Mouse (Mus musculus) neural tube, embryonic 13.5 days (tissue): ENCODE data around the gene Adssl1. TPM values are rescaled to one million over a fixed set of nuclear protein-coding genes. Genes with fewer than 3 reads are reported as not detected.

Source experiments
- ATAC-seq: fragments of 200-750 bp; cut with Nextera tagmentation; 2 replicates; pipeline ENCODE4 v1.8.0; 2017; ENCODE audit warnings: low read depth, mild to moderate bottlenecking, moderate TSS enrichment, moderate library complexity
- H3K27ac ChIP-seq: fragments of 300-500 bp; sonication (generic); replicated peaks from 2 replicates; pipeline ENCODE4 v1.5.1; 2015; ENCODE audit warnings: moderate library complexity, mild to moderate bottlenecking, inconsistent platforms
- H3K27me3 ChIP-seq: fragments of 300-500 bp; sonication (generic); 2 replicates; pipeline ENCODE4 v1.6.1; 2015; ENCODE audit warnings: mild to moderate bottlenecking, inconsistent platforms
- H3K36me3 ChIP-seq: fragments of 300-500 bp; sonication (generic); 2 replicates; pipeline ENCODE4 v1.6.1; 2015; ENCODE audit warnings: mild to moderate bottlenecking, inconsistent platforms
- H3K4me1 ChIP-seq: fragments of 300-500 bp; sonication (generic); replicated peaks from 2 replicates; pipeline ENCODE4 v1.6.1; 2015; ENCODE audit warnings: inconsistent platforms
- H3K4me2 ChIP-seq: fragments of 300-500 bp; sonication (generic); 2 replicates; pipeline ENCODE4 v1.6.1; 2015; ENCODE audit warnings: inconsistent platforms, mild to moderate bottlenecking, moderate library complexity
- H3K4me3 ChIP-seq: fragments of 300-500 bp; sonication (generic); 2 replicates; pipeline ENCODE4 v1.5.1; 2015; ENCODE audit warnings: mild to moderate bottlenecking, inconsistent platforms
- H3K9ac ChIP-seq: fragments of 300-500 bp; sonication (generic); 2 replicates; pipeline ENCODE4 v1.6.1; 2015; ENCODE audit warnings: moderate library complexity, mild to moderate bottlenecking, inconsistent platforms
- H3K9me3 ChIP-seq: fragments of 300-500 bp; sonication (generic); 2 replicates; pipeline ENCODE4 v1.6.1; 2016; ENCODE audit warnings: inconsistent platforms
- WGBS: fragments of 180-500 bp; shearing (Covaris S2); methylation state at CpG from one replicate; pipeline ENCODE4 v1.1.7; 2015; 5-methylcytosine and 5-hydroxymethylcytosine counted together
- polyA plus RNA-seq: library from polyadenylated mRNA; unstranded; fragments of >200 nt; fragmentation: Nextera tagmentation; extraction: Ambion mirVana; gene quantifications from 2 replicates; pipeline ENCODE4 v1.2.1, GENCODE M21; 2015

The Adssl1 gene
- polyA plus RNA-seq, 1 experiment from 2014 or later: 3.2 TPM

GRCm38 (mm10) chr12:112648081-112648480, 28.2 kb downstream of the Adssl1 start:
- ATAC-seq: no peak
- peaks cover 28% of the 10 kb centered on the region for H3K4me1 ChIP-seq
- H3K27ac ChIP-seq: no peak overlapping the region
- H3K9me3 ChIP-seq: no peaks in the 10 kb centered on the region
- no peak overlapping the region for H3K9ac ChIP-seq
- WGBS: 98% methylated on average over 5 of the region's 5 CpGs
- no peak overlapping the region for H3K4me3 ChIP-seq
- H3K4me2 ChIP-seq: no peak overlapping the region
- H3K36me3 ChIP-seq: peaks cover 58% of the 10 kb centered on the region
- no peaks in the 10 kb centered on the region for H3K27me3 ChIP-seq

- Histone ChIP-seq H3K9me3 (no peaks in the 10 kb centered on the region), H3K36me3 (peaks cover 95% of the 10 kb centered on the region), H3K4me2 (no peak overlapping the region), H3K4me1 (peaks cover 13% of the 10 kb centered on the region), H3K4me3 (no peak overlapping the region), H3K27me3 (no peaks in the 10 kb centered on the region), H3K9ac (no peak overlapping the region), H3K27ac (no peak overlapping the region)
- 84% methylated on average over 5 of the region's 5 CpGs for WGBS
- no peak for ATAC-seq
Measured at GRCm38 (mm10) chr12:112651778-112652439, 32.1 kb downstream of the Adssl1 start.

- peak; percentile 51; the same call in 1 of the 2 replicates for ATAC-seq
- Histone ChIP-seq H3K27ac (no peak overlapping the region; the same call in 1 of the 2 replicates), H3K27me3 (no peaks in the 10 kb centered on the region), H3K9me3 (no peaks in the 10 kb centered on the region), H3K4me1 (peaks cover 12% of the 10 kb centered on the region), H3K4me3 (no peak overlapping the region), H3K4me2 (no peak overlapping the region), H3K9ac (no peak overlapping the region), H3K36me3 (peaks cover 96% of the 10 kb centered on the region)
- 48% methylated on average over 7 of the region's 7 CpGs for WGBS
Measured at GRCm38 (mm10) chr12:112653157-112653824, 33.4 kb downstream of the Adssl1 start.

GRCm38 (mm10) chr12:112654076-112654475, 34.2 kb downstream of the Adssl1 start:
- peaks cover 96% of the 10 kb centered on the region for H3K36me3 ChIP-seq
- ATAC-seq: no peak
- 83% methylated on average over 5 of the region's 5 CpGs for WGBS

GRCm38 (mm10) chr12:112658619-112659018, 38.8 kb downstream of the Adssl1 start:
- Histone ChIP-seq H3K4me1 (peaks cover 59% of the 10 kb centered on the region), H3K9ac (0 out of 2 replicates have a peak overlapping the region, but pooled peaks have one; percentile 5), H3K9me3 (no peaks in the 10 kb centered on the region), H3K4me3 (no peak overlapping the region), H3K27ac (0 out of 2 replicates have a peak overlapping the region, but pooled peaks have one; percentile 5), H3K36me3 (peaks cover 95% of the 10 kb centered on the region), H3K27me3 (no peaks in the 10 kb centered on the region), H3K4me2 (no peak overlapping the region)
- no peak for ATAC-seq
- 93% methylated on average over 7 of the region's 7 CpGs for WGBS

More at GRCm38 (mm10) chr12:112654076-112654475, 34.2 kb downstream of the Adssl1 start:
- Histone ChIP-seq H3K4me1 (peaks cover 19% of the 10 kb centered on the region), H3K9me3 (no peaks in the 10 kb centered on the region), H3K9ac (no peak overlapping the region), H3K4me3 (no peak overlapping the region), H3K27me3 (no peaks in the 10 kb centered on the region), H3K27ac (0 out of 2 replicates have a peak overlapping the region, but pooled peaks have one; percentile 11), H3K4me2 (no peak overlapping the region)

GRCm38 (mm10) chr12:112659109-112659508, 39.3 kb downstream of the Adssl1 start:
- H3K27ac ChIP-seq: 0 out of 2 replicates have a peak overlapping the region, but pooled peaks have one; percentile 5
- H3K36me3 ChIP-seq: peaks cover 90% of the 10 kb centered on the region
- 79% methylated on average over 6 of the region's 6 CpGs for WGBS
- H3K4me2 ChIP-seq: no peak overlapping the region
- H3K9me3 ChIP-seq: no peaks in the 10 kb centered on the region
- ATAC-seq: no peak
- H3K4me1 ChIP-seq: peaks cover 60% of the 10 kb centered on the region
- no peak overlapping the region for H3K4me3 ChIP-seq
- H3K27me3 ChIP-seq: no peaks in the 10 kb centered on the region
- no peak overlapping the region for H3K9ac ChIP-seq

- H3K9ac ChIP-seq: peak overlapping the region; percentile 48; the same call in 1 of the 2 replicates
- ATAC-seq: peak; percentile 19
Measured at GRCm38 (mm10) chr12:112660576-112661326, 40.9 kb downstream of the Adssl1 start.

GRCm38 (mm10) chr12:112661327-112661605, 41.4 kb downstream of the Adssl1 start:
- ATAC-seq: no peak
- no peak overlapping the region for H3K4me3 ChIP-seq
- peaks cover 73% of the 10 kb centered on the region for H3K36me3 ChIP-seq
- peaks cover 78% of the 10 kb centered on the region for H3K4me1 ChIP-seq
- H3K9me3 ChIP-seq: no peaks in the 10 kb centered on the region
- peak overlapping the region; percentile 48; the same call in 1 of the 2 replicates for H3K9ac ChIP-seq
- peak overlapping the region; percentile 96 for H3K27ac ChIP-seq
- H3K4me2 ChIP-seq: peak overlapping the region; percentile 30; the same call in 1 of the 2 replicates
- H3K27me3 ChIP-seq: no peaks in the 10 kb centered on the region
- WGBS: 79% methylated on average over 3 of the region's 3 CpGs

More at GRCm38 (mm10) chr12:112660576-112661326, 40.9 kb downstream of the Adssl1 start:
- no peaks in the 10 kb centered on the region for H3K27me3 ChIP-seq
- no peaks in the 10 kb centered on the region for H3K9me3 ChIP-seq
- peaks cover 73% of the 10 kb centered on the region for H3K4me1 ChIP-seq
- H3K4me2 ChIP-seq: peak overlapping the region; percentile 30
- H3K27ac ChIP-seq: peak overlapping the region; percentile 96
- WGBS: 33% methylated on average over 5 of the region's 5 CpGs
- H3K4me3 ChIP-seq: no peak overlapping the region
- H3K36me3 ChIP-seq: peaks cover 78% of the 10 kb centered on the region

- Histone ChIP-seq H3K4me1 (peaks cover 84% of the 10 kb centered on the region), H3K9ac (peak overlapping the region; percentile 13; the same call in 1 of the 2 replicates), H3K27ac (peak overlapping the region; percentile 96), H3K4me2 (no peak overlapping the region), H3K36me3 (peaks cover 67% of the 10 kb centered on the region), H3K27me3 (no peaks in the 10 kb centered on the region), H3K9me3 (no peaks in the 10 kb centered on the region), H3K4me3 (no peak overlapping the region)
- no peak for ATAC-seq
- 80% methylated on average over 9 of the region's 9 CpGs for WGBS
Measured at GRCm38 (mm10) chr12:112661851-112662250, 42.0 kb downstream of the Adssl1 start.

- H3K4me2 ChIP-seq: peak overlapping the region; percentile 42
- no peaks in the 10 kb centered on the region for H3K9me3 ChIP-seq
- H3K4me3 ChIP-seq: no peak overlapping the region
- 57% methylated on average over 11 of the region's 11 CpGs for WGBS
- ATAC-seq: no peak
- peak overlapping the region; percentile 60 for H3K9ac ChIP-seq
- H3K27me3 ChIP-seq: no peaks in the 10 kb centered on the region
- H3K27ac ChIP-seq: peak overlapping the region; percentile 96
- H3K4me1 ChIP-seq: peaks cover 98% of the 10 kb centered on the region
- peaks cover 67% of the 10 kb centered on the region for H3K36me3 ChIP-seq
Measured at GRCm38 (mm10) chr12:112663303-112663702, 43.5 kb downstream of the Adssl1 start.

GRCm38 (mm10) chr12:112663716-112664115, 43.9 kb downstream of the Adssl1 start:
- 40% methylated on average over 12 of the region's 12 CpGs for WGBS
- H3K36me3 ChIP-seq: peaks cover 67% of the 10 kb centered on the region
- H3K4me1 ChIP-seq: peaks cover 99% of the 10 kb centered on the region

More at GRCm38 (mm10) chr12:112663716-112664115, 43.9 kb downstream of the Adssl1 start:
- 0 out of 2 replicates have a peak overlapping the region, but pooled peaks have one; percentile 8 for H3K4me3 ChIP-seq
- ATAC-seq: peak; percentile 42
- H3K27ac ChIP-seq: peak overlapping the region; percentile 96
- no peaks in the 10 kb centered on the region for H3K27me3 ChIP-seq
- peak overlapping the region; percentile 60 for H3K9ac ChIP-seq
- H3K9me3 ChIP-seq: no peaks in the 10 kb centered on the region
- H3K4me2 ChIP-seq: peak overlapping the region; percentile 42
